Mouse (Mus musculus): ENCODE measurements at regions not wholly inside any gene's neighbourhood (a gene's known extent, or its start where the extent isn't known, plus 50 kb on each side); places are given as distances from the start of the nearest gene placed in this dataset.
"Not testable (repeated sequence)": the region's sequence is repeated elsewhere in the genome, so short reads cannot be mapped to it uniquely, and the experiment has no call there.

GRCm38 (mm10) chr14:74205011-74205410, 435.6 kb upstream of the Htr2a start:
- DNase-seq = no peak

- no peak for DNase-seq
Measured at GRCm38 (mm10) chr14:74217914-74218446, 422.7 kb upstream of the Htr2a start.

GRCm38 (mm10) chr14:74219761-74220160, 420.9 kb upstream of the Htr2a start:
- DNase-seq = no peak

- DNase-seq = no peak
Measured at GRCm38 (mm10) chr14:74222093-74222492, 418.5 kb upstream of the Htr2a start.

- no peak for DNase-seq
Measured at GRCm38 (mm10) chr14:74229560-74230187, 411.0 kb upstream of the Htr2a start.

GRCm38 (mm10) chr14:74240212-74240611, 400.4 kb upstream of the Htr2a start:
- no peak for DNase-seq

- DNase-seq = no peak
Measured at GRCm38 (mm10) chr14:74249263-74249878, 391.3 kb upstream of the Htr2a start.

GRCm38 (mm10) chr14:74250021-74250420, 390.6 kb upstream of the Htr2a start:
- peak; percentile 66 for DNase-seq

GRCm38 (mm10) chr14:74252189-74253145, 388.2 kb upstream of the Htr2a start:
- DNase-seq = no peak

GRCm38 (mm10) chr14:74255000-74255399, 385.6 kb upstream of the Htr2a start:
- no peak for DNase-seq

GRCm38 (mm10) chr14:74259437-74259836, 381.2 kb upstream of the Htr2a start:
- no peak for DNase-seq

- DNase-seq = no peak
Measured at GRCm38 (mm10) chr14:74267086-74267485, 373.6 kb upstream of the Htr2a start.

GRCm38 (mm10) chr14:74294560-74294959, 346.1 kb upstream of the Htr2a start:
- DNase-seq = no peak

- no peak for DNase-seq
Measured at GRCm38 (mm10) chr14:74304483-74304882, 336.2 kb upstream of the Htr2a start.

- DNase-seq = no peak
Measured at GRCm38 (mm10) chr14:74306717-74307307, 333.8 kb upstream of the Htr2a start.

- DNase-seq = not testable (repeated sequence)
Measured at GRCm38 (mm10) chr14:74309451-74309850, 331.2 kb upstream of the Htr2a start.

- no peak for DNase-seq
Measured at GRCm38 (mm10) chr14:74327291-74327690, 313.3 kb upstream of the Htr2a start.

GRCm38 (mm10) chr14:74350751-74351150, 289.9 kb upstream of the Htr2a start:
- no peak for DNase-seq

- no peak for DNase-seq
Measured at GRCm38 (mm10) chr14:74352286-74352685, 288.4 kb upstream of the Htr2a start.

GRCm38 (mm10) chr14:74358730-74359444, 281.8 kb upstream of the Htr2a start:
- DNase-seq = no peak

GRCm38 (mm10) chr14:74359663-74360552, 280.7 kb upstream of the Htr2a start:
- no peak for DNase-seq

Measured in adrenal gland, adult 8-10 months (tissue).